Mouse (Mus musculus) T-helper 1 cell (primary cell): ENCODE measurements around the gene Prkag1.

Source experiments
- in situ Hi-C: fragments of 300-600 bp; cut with MboI, MseI; formaldehyde crosslinking; loops from one replicate; pipeline ENCODE4 v1.15.1; 2025; ENCODE audit warnings: high pct_unique_total_duplicates

The Prkag1 gene

GRCm38 (mm10) chr15:98774096-98774495, 57.2 kb downstream of the Prkag1 start:
- in situ Hi-C loops = no loop called here

- in situ Hi-C loops = no loop called here
Measured at GRCm38 (mm10) chr15:98772511-98773211, 58.7 kb downstream of the Prkag1 start.

- in situ Hi-C loops = no loop called here
Measured at GRCm38 (mm10) chr15:98771813-98772425, 59.4 kb downstream of the Prkag1 start.

GRCm38 (mm10) chr15:98768259-98768658, 63.1 kb downstream of the Prkag1 start:
- in situ Hi-C loops = no loop called here

- in situ Hi-C loops = no loop called here
Measured at GRCm38 (mm10) chr15:98765929-98766328, 65.4 kb downstream of the Prkag1 start.
